Mouse (Mus musculus): Measurements from ENCODE around the gene Ints14.

- TF ChIP-seq CTCF (IDR thresholded peaks at IDR 0.05; ENCODE audit: control insufficient read depth, insufficient read depth, insufficient replicate concordance, low read depth, low read length) (no peak), POLR2A (IDR thresholded peaks at IDR 0.05; ENCODE audit: control insufficient read depth, low read depth, low read length) (no peak)
Measured at GRCm38 (mm10) chr9:65019146-65019545, 58.4 kb downstream of the Ints14 start.

All from testis, adult 2 months (tissue).